Mouse (Mus musculus) kidney, embryonic 14.5 days (tissue): ENCODE measurements around the gene Rbm17. TPM values are rescaled to one million over a fixed set of nuclear protein-coding genes. Genes with fewer than 3 reads are reported as not detected.
"Not testable (repeated sequence)": the region's sequence is repeated elsewhere in the genome, so short reads cannot be mapped to it uniquely, and the experiment has no call there.

Experiments
- ATAC-seq: fragments of 200-750 bp; cut with Nextera tagmentation; 2 replicates; pipeline ENCODE4 v1.8.0; 2017; ENCODE audit warnings: moderate number of reproducible peaks, mild to moderate bottlenecking, moderate TSS enrichment, moderate library complexity; ENCODE audit not compliant: low FRiP score, low TSS enrichment
- H3K27ac ChIP-seq: fragments of 300-500 bp; sonication (generic); 2 replicates; pipeline ENCODE4 v1.5.1; 2014; ENCODE audit warnings: low read depth, mild to moderate bottlenecking, low read length, moderate library complexity, mixed read lengths
- H3K27me3 ChIP-seq: fragments of 300-500 bp; sonication (generic); 2 replicates; pipeline ENCODE4 v1.6.1; 2014; ENCODE audit warnings: mild to moderate bottlenecking, low read length; ENCODE audit not compliant: control insufficient read depth, insufficient read depth
- H3K36me3 ChIP-seq: fragments of 300-500 bp; sonication (generic); 2 replicates; pipeline ENCODE4 v1.6.1; 2014; ENCODE audit warnings: low read length, mixed read lengths; ENCODE audit not compliant: control insufficient read depth, insufficient read depth
- H3K4me1 ChIP-seq: fragments of 300-500 bp; sonication (generic); 2 replicates; pipeline ENCODE4 v1.6.1; 2014; ENCODE audit warnings: low read length, mixed read lengths; ENCODE audit not compliant: control insufficient read depth, insufficient read depth
- H3K4me2 ChIP-seq: fragments of 300-500 bp; sonication (generic); replicated peaks from 2 replicates; pipeline ENCODE4 v1.6.1; 2014; ENCODE audit warnings: low read depth, mild to moderate bottlenecking, low read length
- H3K4me3 ChIP-seq: fragments of 300-500 bp; sonication (generic); 2 replicates; pipeline ENCODE4 v1.5.1; 2014; ENCODE audit warnings: mild to moderate bottlenecking, low read length
- H3K9ac ChIP-seq: fragments of 300-500 bp; sonication (generic); 2 replicates; pipeline ENCODE4 v1.6.1; 2014; ENCODE audit warnings: low read depth, mild to moderate bottlenecking, low read length, moderate library complexity
- H3K9me3 ChIP-seq: fragments of 300-500 bp; sonication (generic); 2 replicates; pipeline ENCODE4 v1.6.1; 2016; ENCODE audit warnings: low read length; ENCODE audit not compliant: control insufficient read depth
- WGBS: fragments of 180-500 bp; shearing (Covaris S2); extraction: QIAGEN DNeasy Blood & Tissue Kit; methylation state at CpG from one replicate; pipeline ENCODE4 v1.1.7; 2014; 5-methylcytosine and 5-hydroxymethylcytosine counted together
- polyA plus RNA-seq: library from polyadenylated mRNA; unstranded; fragments of >200 nt; fragmentation: Nextera tagmentation; extraction: Ambion mirVana; gene quantifications from 2 replicates; pipeline ENCODE4 v1.2.1, GENCODE M21; 2014

The Rbm17 gene
- polyA plus RNA-seq, 1 experiment from 2014 or later: 165 TPM

DNA sequence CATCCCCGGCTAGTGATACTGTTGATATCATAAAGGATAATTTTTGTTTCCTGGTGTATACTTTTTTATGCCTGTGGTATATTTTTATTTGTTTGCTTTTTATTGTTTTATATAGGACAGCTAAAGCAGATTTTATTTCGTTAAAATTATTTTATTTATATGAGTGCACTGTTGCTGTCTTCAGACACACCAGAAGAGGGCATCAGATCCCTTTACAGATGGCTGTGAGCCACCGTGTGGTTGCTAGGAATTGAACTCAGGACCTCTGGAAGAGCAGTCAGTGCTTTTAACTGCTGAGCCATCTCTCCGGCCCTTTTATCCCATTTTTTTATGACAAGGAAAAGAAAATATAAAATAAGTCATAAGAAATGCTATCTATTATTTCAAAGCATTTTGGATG, 2.8 kb upstream of the Rbm17 start:
- H3K36me3 ChIP-seq, H3K4me2 ChIP-seq, H3K27ac ChIP-seq, H3K27me3 ChIP-seq, H3K9ac ChIP-seq, ATAC-seq, H3K4me1 ChIP-seq, H3K9me3 ChIP-seq, H3K4me3 ChIP-seq: not testable (repeated sequence)
- 86% methylated on average over 4 of the region's 4 CpGs for WGBS

GRCm38 (mm10) chr2:11604911-11605310, 958 bp upstream of the Rbm17 start:
- no peak overlapping the region for H3K27ac ChIP-seq
- no peak overlapping the region for H3K9ac ChIP-seq
- H3K27me3 ChIP-seq: no peaks in the 10 kb centered on the region
- no peak for ATAC-seq
- no peak overlapping the region for H3K4me3 ChIP-seq
- H3K9me3 ChIP-seq: no peaks in the 10 kb centered on the region
- peaks cover 8% of the 10 kb centered on the region; the same call in 1 of the 2 replicates for H3K36me3 ChIP-seq
- no peak overlapping the region for H3K4me2 ChIP-seq
- peaks cover 8% of the 10 kb centered on the region; the same call in 1 of the 2 replicates for H3K4me1 ChIP-seq

DNA sequence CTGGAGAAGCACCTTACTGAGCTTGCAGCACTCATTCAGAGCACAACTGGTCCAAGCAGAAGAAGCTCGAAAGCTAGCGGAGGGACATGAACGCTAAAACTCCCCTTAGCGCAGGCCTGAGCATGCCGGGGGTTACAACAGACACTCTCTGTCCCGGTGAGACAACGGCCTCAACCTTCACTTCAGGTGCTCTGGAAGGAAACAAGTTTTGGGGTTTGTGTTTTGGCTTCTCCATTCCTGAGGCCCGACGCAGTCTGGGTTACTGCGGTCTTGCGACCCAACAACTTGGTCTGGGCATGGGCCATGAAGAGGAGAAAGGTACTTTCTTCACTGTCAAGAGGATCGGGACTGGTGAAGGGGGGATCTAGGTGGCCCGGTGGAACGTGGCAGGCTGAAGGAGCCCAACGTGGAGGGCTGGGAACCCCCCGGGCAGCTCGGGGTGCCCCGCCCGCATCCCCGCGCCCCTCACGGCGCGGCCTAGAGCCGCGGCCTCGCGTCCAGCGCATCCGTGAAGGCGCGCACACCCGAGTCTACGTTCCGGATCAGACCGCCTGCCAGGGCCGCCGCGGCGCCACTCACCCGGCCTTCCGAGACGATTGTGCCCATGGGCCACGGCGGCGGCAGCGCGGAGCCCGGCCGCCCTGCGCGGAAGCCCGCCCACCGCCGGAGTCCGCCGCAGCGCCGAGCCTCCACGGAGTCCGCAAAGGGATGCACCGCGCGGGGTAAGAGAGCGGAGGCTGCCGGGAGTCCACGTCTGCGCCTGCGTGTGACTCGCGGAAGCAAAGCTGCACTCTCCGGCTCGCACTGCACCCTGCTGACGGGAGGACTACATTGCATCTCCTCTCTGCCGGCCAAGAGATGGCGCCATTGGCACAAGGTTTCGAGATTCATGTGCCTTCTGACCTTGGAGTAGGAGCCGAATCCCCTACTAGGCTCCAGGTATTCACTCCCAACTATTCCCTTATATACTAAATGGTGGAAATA, 1.2 kb downstream of the Rbm17 start:
- peak; percentile 99 for ATAC-seq
- peaks cover 8% of the 10 kb centered on the region; the same call in 1 of the 2 replicates for H3K4me1 ChIP-seq
- peak overlapping the region; percentile 96 for H3K9ac ChIP-seq
- peak overlapping the region; percentile 96 for H3K4me3 ChIP-seq
- H3K36me3 ChIP-seq: peaks cover 26% of the 10 kb centered on the region; the same call in 1 of the 2 replicates
- peak overlapping the region; percentile 83 for H3K4me2 ChIP-seq
- peak overlapping the region; percentile 76 for H3K27ac ChIP-seq
- no peaks in the 10 kb centered on the region for H3K9me3 ChIP-seq
- H3K27me3 ChIP-seq: no peaks in the 10 kb centered on the region
- WGBS: under 1% methylated on average over 57 of the region's 78 CpGs

DNA sequence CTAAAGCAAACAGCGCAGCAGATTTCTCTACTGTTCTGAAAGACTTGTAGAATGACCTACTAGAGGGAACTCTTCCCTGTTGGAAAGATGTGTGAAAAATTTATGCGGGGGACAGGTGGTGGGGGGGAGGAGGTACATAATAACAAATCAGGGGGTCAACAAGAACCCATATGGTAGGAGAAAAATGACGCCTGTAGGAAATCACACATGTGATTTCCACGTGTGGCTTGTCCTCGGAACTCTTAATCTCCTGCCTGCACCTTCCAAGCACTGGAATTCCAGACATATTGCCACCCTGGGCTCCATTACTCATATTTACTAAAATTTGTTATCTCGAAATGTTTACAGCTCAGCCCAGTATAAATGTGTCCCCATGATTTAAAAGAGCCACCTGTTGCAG, 2.2 kb downstream of the Rbm17 start:
- Histone ChIP-seq H3K9ac (peak overlapping the region; percentile 96; the same call in 1 of the 2 replicates), H3K36me3 (peaks cover 35% of the 10 kb centered on the region), H3K4me3 (peak overlapping the region; percentile 96), H3K27ac (no peak overlapping the region), H3K4me1 (peaks cover 8% of the 10 kb centered on the region; the same call in 1 of the 2 replicates), H3K9me3 (no peaks in the 10 kb centered on the region), H3K27me3 (no peaks in the 10 kb centered on the region), H3K4me2 (peak overlapping the region; percentile 83)
- no peak for ATAC-seq
- WGBS: 77% methylated on average over 6 of the region's 6 CpGs

DNA sequence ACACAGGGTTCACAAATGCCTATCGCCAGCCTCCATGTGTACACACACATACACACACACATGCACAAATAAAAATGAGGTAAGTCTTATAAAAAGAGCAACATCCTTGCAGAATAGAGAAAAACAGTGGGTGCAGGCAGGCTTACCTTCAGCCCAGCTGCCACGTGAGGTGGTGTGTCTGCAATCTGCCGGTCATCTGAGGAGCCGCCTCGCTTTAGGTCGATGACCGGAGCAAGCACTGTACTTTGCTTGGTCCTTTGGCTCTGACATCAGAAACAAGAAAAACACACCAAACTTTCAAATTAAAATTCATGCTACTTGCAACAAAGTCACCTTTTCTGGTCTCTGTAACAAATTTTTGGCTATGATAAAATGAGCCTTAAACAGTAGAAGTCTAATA, 6.0 kb downstream of the Rbm17 start:
- 96% methylated on average over 7 of the region's 7 CpGs for WGBS
- Histone ChIP-seq H3K27ac (no peak overlapping the region), H3K27me3 (no peaks in the 10 kb centered on the region), H3K4me3 (no peak overlapping the region), H3K4me2 (no peak overlapping the region), H3K4me1 (peaks cover 8% of the 10 kb centered on the region; the same call in 1 of the 2 replicates), H3K36me3 (peaks cover 64% of the 10 kb centered on the region), H3K9ac (no peak overlapping the region), H3K9me3 (no peaks in the 10 kb centered on the region)
- ATAC-seq: no peak

DNA sequence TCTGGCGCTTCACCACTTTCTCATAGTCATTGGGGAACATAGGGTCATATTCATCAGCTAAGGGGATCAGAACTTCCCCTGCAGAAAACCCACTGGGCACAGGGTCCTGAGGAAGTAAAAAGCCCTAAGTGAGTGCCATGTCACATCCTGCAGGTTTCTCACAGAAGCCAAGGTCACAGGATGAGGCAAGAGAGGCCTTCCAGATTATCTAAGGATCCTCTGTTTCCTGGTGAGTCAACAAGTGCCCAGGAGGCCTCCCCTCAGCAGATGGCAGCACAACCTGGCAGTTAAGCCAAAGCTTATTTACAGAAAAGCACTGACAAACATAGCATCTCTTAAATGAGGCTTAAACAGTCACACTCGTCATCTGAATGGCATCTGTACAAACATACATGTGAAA, 7.3 kb downstream of the Rbm17 start:
- WGBS: 84% methylated on average over 2 of the region's 2 CpGs
- no peak for ATAC-seq

DNA sequence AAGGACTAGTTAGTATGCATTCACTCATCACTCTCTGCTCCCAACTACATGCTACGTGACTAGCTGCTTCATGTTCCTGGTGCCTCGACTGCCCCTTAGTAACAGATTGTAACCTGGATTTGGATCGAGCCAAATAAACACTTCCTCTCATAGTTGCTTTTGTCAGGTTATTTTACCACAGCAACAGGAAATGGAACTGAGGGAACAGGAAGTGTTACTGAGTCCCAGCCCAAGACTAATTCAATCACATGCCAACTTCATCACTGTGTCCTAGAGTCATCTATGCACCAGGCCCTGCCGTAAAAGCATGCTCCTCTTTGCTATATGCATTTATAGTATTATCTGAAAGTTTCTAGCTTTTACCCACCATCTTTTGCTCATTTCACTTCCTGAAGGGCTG, 16.0 kb downstream of the Rbm17 start:
- Histone ChIP-seq H3K9ac (no peak overlapping the region), H3K9me3 (no peaks in the 10 kb centered on the region), H3K27ac (no peak overlapping the region), H3K27me3 (no peaks in the 10 kb centered on the region), H3K4me2 (no peak overlapping the region), H3K4me3 (no peak overlapping the region), H3K36me3 (peaks cover 91% of the 10 kb centered on the region), H3K4me1 (no peaks in the 10 kb centered on the region)
- WGBS: 82% methylated on average over 4 of the region's 4 CpGs
- no peak for ATAC-seq

More for the DNA sequence above, 7.3 kb downstream of the Rbm17 start:
- Histone ChIP-seq H3K4me3 (no peak overlapping the region), H3K36me3 (peaks cover 76% of the 10 kb centered on the region), H3K9ac (no peak overlapping the region), H3K4me2 (no peak overlapping the region), H3K27ac (no peak overlapping the region), H3K27me3 (no peaks in the 10 kb centered on the region), H3K4me1 (peaks cover 2% of the 10 kb centered on the region; the same call in 1 of the 2 replicates), H3K9me3 (no peaks in the 10 kb centered on the region)

DNA sequence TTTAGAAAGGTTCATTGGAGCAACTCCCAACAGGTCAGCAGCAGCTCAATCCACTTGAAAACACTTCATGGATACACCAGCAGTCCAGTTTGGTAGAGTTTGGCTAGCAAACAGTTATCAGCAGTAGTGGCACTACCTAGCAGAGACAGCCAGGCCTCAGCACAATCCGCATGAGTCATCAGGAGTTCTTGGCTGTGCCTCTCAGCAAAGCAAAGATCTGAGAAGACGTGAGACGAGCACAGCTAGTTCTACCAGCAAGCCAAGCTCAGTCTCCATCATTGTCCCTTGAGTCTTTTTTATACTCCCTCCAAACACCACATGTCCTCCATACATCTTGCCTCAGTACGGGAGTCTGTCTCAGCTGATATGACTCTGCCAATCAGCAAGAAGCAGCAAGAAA, 24.6 kb downstream of the Rbm17 start:
- ATAC-seq: no peak
- H3K27ac ChIP-seq: no peak overlapping the region
- no peak overlapping the region for H3K4me2 ChIP-seq
- no peak overlapping the region for H3K9ac ChIP-seq
- H3K4me3 ChIP-seq: no peak overlapping the region
- H3K4me1 ChIP-seq: no peaks in the 10 kb centered on the region
- H3K36me3 ChIP-seq: peaks cover 11% of the 10 kb centered on the region; the same call in 1 of the 2 replicates
- H3K9me3 ChIP-seq: 0 out of 2 replicates have a peak, but pooled peaks cover 2% of the 10 kb centered on the region
- WGBS: 95% methylated on average over 4 of the region's 4 CpGs
- no peaks in the 10 kb centered on the region for H3K27me3 ChIP-seq

- H3K4me2 ChIP-seq: no peak overlapping the region
- WGBS: 84% methylated on average over 6 of the region's 6 CpGs
- no peaks in the 10 kb centered on the region for H3K27me3 ChIP-seq
- no peak for ATAC-seq
- H3K9me3 ChIP-seq: 0 out of 2 replicates have a peak, but pooled peaks cover 2% of the 10 kb centered on the region
- 0 out of 2 replicates have a peak, but pooled peaks cover 3% of the 10 kb centered on the region for H3K36me3 ChIP-seq
- H3K4me3 ChIP-seq: no peak overlapping the region
- no peak overlapping the region for H3K9ac ChIP-seq
- no peak overlapping the region for H3K27ac ChIP-seq
- H3K4me1 ChIP-seq: no peaks in the 10 kb centered on the region
Measured at GRCm38 (mm10) chr2:11578187-11578586, 25.8 kb downstream of the Rbm17 start.
